Mouse (Mus musculus): ENCODE measurements at regions not wholly inside any gene's neighbourhood (a gene's known extent, or its start where the extent isn't known, plus 50 kb on each side); places are given as distances from the start of the nearest gene placed in this dataset.

DNA sequence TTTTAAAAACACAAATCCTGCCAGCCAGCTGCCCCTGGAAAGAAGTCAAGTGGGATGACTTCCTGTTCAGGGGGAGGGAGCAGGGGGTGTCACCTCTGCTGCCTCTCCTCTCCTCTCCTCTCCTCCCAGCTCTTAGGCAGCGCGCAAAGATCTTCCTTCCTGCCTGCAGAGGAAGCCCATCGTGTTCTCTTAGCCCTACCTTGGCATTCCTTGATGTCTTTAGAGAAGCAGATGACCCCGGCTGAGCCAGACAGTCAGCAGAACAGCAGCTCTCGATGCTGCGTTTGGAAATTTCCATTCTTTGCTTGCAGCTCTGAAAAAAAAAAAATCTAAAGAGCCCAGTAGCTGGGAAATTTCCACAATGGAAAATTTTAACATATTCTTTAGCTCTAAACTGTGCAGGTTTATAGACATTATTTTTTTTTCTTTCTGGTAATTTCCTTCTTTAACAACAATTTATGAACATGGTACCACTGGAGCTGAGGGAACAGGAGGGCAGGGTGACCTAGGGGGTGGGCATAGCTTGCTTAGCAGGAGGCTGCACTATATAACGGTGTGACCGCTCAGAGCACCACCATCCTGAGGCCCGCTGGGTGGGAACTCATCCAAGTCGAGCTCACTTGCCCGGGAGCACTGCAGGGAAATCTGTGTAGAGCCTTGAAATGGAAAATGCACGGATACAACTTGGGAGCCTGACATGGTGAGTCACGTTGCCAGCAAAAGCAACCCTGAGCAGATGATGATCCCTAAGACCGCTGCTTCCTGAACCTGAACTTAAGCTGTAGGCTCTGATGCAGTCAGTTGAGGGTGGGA lies 109.9 kb upstream of the Mkln1 start:
- Histone ChIP-seq H3K27me3 (ENCODE audit: insufficient read depth, low read length) (no peaks in the 10 kb centered on the region), H3K9ac (replicated peaks; ENCODE audit: low read length, poor library complexity, severe bottlenecking) (no peak overlapping the region), H3K27ac (ENCODE audit: low read depth, low read length) (no peak overlapping the region), H3K9me3 (ENCODE audit: low read length) (no peaks in the 10 kb centered on the region), H3K4me3 (ENCODE audit: low read depth, low read length) (no peak overlapping the region), H3K4me2 (ENCODE audit: low read depth, low read length, poor library complexity, severe bottlenecking) (no peak overlapping the region), H3K36me3 (ENCODE audit: insufficient read depth, low read length) (no peaks in the 10 kb centered on the region), H3K4me1 (ENCODE audit: insufficient read depth, low read length) (peaks cover 3% of the 10 kb centered on the region; the same call in 1 of the 2 replicates)
- TF ChIP-seq CTCF (IDR thresholded peaks at IDR 0.05): no peak
- WGBS: 43% methylated on average over 14 of the region's 14 CpGs
- ATAC-seq (ENCODE audit: low FRiP score) (no peak), DNase-seq (ENCODE audit: low spot score) (no peak)

GRCm38 (mm10) chr6:31289234-31289486 lies 109.4 kb upstream of the Mkln1 start:
- no peak for TF ChIP-seq CTCF (IDR thresholded peaks at IDR 0.05)
- DNase-seq (ENCODE audit: low spot score) (no peak), ATAC-seq (ENCODE audit: low FRiP score) (no peak)
- Histone ChIP-seq H3K4me2 (ENCODE audit: low read depth, low read length, poor library complexity, severe bottlenecking) (no peak overlapping the region), H3K9ac (replicated peaks; ENCODE audit: low read length, poor library complexity, severe bottlenecking) (no peak overlapping the region), H3K27me3 (ENCODE audit: insufficient read depth, low read length) (no peaks in the 10 kb centered on the region), H3K4me1 (ENCODE audit: insufficient read depth, low read length) (peaks cover 3% of the 10 kb centered on the region; the same call in 1 of the 2 replicates), H3K9me3 (ENCODE audit: low read length) (no peaks in the 10 kb centered on the region), H3K27ac (ENCODE audit: low read depth, low read length) (no peak overlapping the region), H3K4me3 (ENCODE audit: low read depth, low read length) (no peak overlapping the region), H3K36me3 (ENCODE audit: insufficient read depth, low read length) (no peaks in the 10 kb centered on the region)
- WGBS: 90% methylated on average over 4 of the region's 4 CpGs

GRCm38 (mm10) chr6:31292081-31292480 lies 106.5 kb upstream of the Mkln1 start:
- Histone ChIP-seq H3K27ac (ENCODE audit: low read depth, low read length) (no peak overlapping the region), H3K36me3 (ENCODE audit: insufficient read depth, low read length) (no peaks in the 10 kb centered on the region), H3K4me1 (ENCODE audit: insufficient read depth, low read length) (peaks cover 3% of the 10 kb centered on the region; the same call in 1 of the 2 replicates), H3K4me3 (ENCODE audit: low read depth, low read length) (no peak overlapping the region), H3K27me3 (ENCODE audit: insufficient read depth, low read length) (no peaks in the 10 kb centered on the region), H3K4me2 (ENCODE audit: low read depth, low read length, poor library complexity, severe bottlenecking) (no peak overlapping the region), H3K9me3 (ENCODE audit: low read length) (no peaks in the 10 kb centered on the region), H3K9ac (replicated peaks; ENCODE audit: low read length, poor library complexity, severe bottlenecking) (no peak overlapping the region)
- no peak for TF ChIP-seq CTCF (IDR thresholded peaks at IDR 0.05)
- WGBS: 89% methylated on average over 7 of the region's 7 CpGs
- no peak for ATAC-seq (ENCODE audit: low FRiP score)
- no peak for DNase-seq (ENCODE audit: low spot score)

GRCm38 (mm10) chr6:31293008-31293407 lies 105.5 kb upstream of the Mkln1 start:
- no peak overlapping the region for H3K9ac ChIP-seq (replicated peaks; ENCODE audit: low read length, poor library complexity, severe bottlenecking)
- no peak overlapping the region for H3K27ac ChIP-seq (ENCODE audit: low read depth, low read length)
- H3K4me3 ChIP-seq (ENCODE audit: low read depth, low read length): no peak overlapping the region
- peaks cover 3% of the 10 kb centered on the region; the same call in 1 of the 2 replicates for H3K4me1 ChIP-seq (ENCODE audit: insufficient read depth, low read length)
- no peaks in the 10 kb centered on the region for H3K9me3 ChIP-seq (ENCODE audit: low read length)
- 63% methylated on average over 7 of the region's 7 CpGs for WGBS
- H3K36me3 ChIP-seq (ENCODE audit: insufficient read depth, low read length): no peaks in the 10 kb centered on the region
- DNase-seq (ENCODE audit: low spot score): no peak
- no peak for TF ChIP-seq CTCF (IDR thresholded peaks at IDR 0.05)
- no peak overlapping the region for H3K4me2 ChIP-seq (ENCODE audit: low read depth, low read length, poor library complexity, severe bottlenecking)
- no peak for ATAC-seq (ENCODE audit: low FRiP score)
- H3K27me3 ChIP-seq (ENCODE audit: insufficient read depth, low read length): no peaks in the 10 kb centered on the region

GRCm38 (mm10) chr6:31299395-31299794 lies 99.1 kb upstream of the Mkln1 start:
- no peak for TF ChIP-seq CTCF (IDR thresholded peaks at IDR 0.05)
- 86% methylated on average over 7 of the region's 7 CpGs for WGBS

DNA sequence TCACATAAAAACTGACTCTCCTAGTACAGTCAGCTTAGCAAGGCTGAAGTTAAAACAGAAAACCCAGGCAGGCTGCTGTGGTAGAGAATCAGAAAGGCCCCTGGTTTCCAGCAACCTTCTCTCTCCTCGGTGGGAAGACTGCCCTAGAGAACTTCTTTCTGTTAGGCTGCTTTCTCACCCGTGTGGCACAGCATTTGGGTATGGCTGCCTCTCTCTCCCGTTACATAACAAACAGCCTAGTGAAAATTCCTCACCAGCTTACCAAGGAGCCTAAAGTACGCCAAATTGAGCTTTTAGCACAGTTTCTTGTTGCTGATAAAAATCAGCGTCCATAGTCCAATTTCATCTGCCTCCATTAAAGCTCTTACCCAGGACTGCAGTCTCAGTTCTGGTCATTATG lies 92.8 kb upstream of the Mkln1 start:
- H3K36me3 ChIP-seq (ENCODE audit: insufficient read depth, low read length): no peaks in the 10 kb centered on the region
- no peak for ATAC-seq (ENCODE audit: low FRiP score)
- H3K9me3 ChIP-seq (ENCODE audit: low read length): no peaks in the 10 kb centered on the region
- no peaks in the 10 kb centered on the region for H3K27me3 ChIP-seq (ENCODE audit: insufficient read depth, low read length)
- no peak overlapping the region for H3K4me2 ChIP-seq (ENCODE audit: low read depth, low read length, poor library complexity, severe bottlenecking)
- 66% methylated on average over 5 of the region's 5 CpGs for WGBS
- TF ChIP-seq CTCF (IDR thresholded peaks at IDR 0.05): no peak
- H3K4me1 ChIP-seq (ENCODE audit: insufficient read depth, low read length): no peaks in the 10 kb centered on the region
- H3K9ac ChIP-seq (replicated peaks; ENCODE audit: low read length, poor library complexity, severe bottlenecking): no peak overlapping the region
- H3K4me3 ChIP-seq (ENCODE audit: low read depth, low read length): no peak overlapping the region
- H3K27ac ChIP-seq (ENCODE audit: low read depth, low read length): no peak overlapping the region
- DNase-seq (ENCODE audit: low spot score): no peak

More at GRCm38 (mm10) chr6:31299395-31299794, 99.1 kb upstream of the Mkln1 start:
- Histone ChIP-seq H3K9me3 (ENCODE audit: low read length) (no peaks in the 10 kb centered on the region), H3K36me3 (ENCODE audit: insufficient read depth, low read length) (no peaks in the 10 kb centered on the region), H3K27ac (ENCODE audit: low read depth, low read length) (no peak overlapping the region), H3K9ac (replicated peaks; ENCODE audit: low read length, poor library complexity, severe bottlenecking) (no peak overlapping the region), H3K4me1 (ENCODE audit: insufficient read depth, low read length) (no peaks in the 10 kb centered on the region), H3K4me3 (ENCODE audit: low read depth, low read length) (no peak overlapping the region), H3K27me3 (ENCODE audit: insufficient read depth, low read length) (no peaks in the 10 kb centered on the region), H3K4me2 (ENCODE audit: low read depth, low read length, poor library complexity, severe bottlenecking) (no peak overlapping the region)
- ATAC-seq (ENCODE audit: low FRiP score): no peak
- no peak for DNase-seq (ENCODE audit: low spot score)
